Mouse (Mus musculus): ENCODE measurements at regions not wholly inside any gene's neighbourhood (a gene's known extent, or its start where the extent isn't known, plus 50 kb on each side); places are given as distances from the start of the nearest gene placed in this dataset.

- WGBS, result 60% methylated on average over 1 of the region's 1 CpGs
- Histone ChIP-seq H3K4me2 (no peak overlapping the region), H3K9me3 (replicated peaks) (no peaks in the 10 kb centered on the region), H3K4me1 (peaks cover 7% of the 10 kb centered on the region; the same call in 1 of the 2 replicates), H3K27me3 (no peaks in the 10 kb centered on the region), H3K36me3 (no peaks in the 10 kb centered on the region), H3K4me3 (replicated peaks) (no peak overlapping the region), H3K9ac (no peak overlapping the region), H3K27ac (no peak overlapping the region)
- no peak for ATAC-seq (replicated peaks; ENCODE audit: low FRiP score)
Observed at GRCm38 (mm10) chr12:52439241-52439640, 64.5 kb upstream of the Arhgap5 start.

DNA sequence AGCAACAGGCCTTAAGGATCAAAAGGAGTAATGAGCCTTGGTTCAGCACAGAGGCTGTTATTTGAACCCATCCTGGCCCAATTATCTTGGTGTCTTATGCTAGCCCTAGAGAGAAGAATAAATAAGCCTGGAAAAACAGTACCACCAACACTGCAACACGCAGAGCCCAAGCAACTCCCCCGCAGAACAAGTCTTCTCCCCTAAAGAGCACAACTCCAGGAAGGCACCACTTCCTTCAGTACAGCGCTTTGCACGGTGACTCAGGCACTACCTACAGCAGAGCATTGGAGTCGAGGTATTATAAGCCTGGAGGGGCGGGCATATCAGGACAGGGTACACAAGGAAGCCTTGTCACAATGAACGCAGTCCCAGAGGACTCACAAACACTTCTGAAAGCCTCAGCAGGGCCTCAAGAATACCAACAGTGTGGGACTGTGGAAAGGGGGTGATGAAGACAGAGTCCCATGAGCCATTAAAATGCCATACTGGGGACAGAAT, 62.9 kb upstream of the Arhgap5 start:
- Histone ChIP-seq H3K4me2 (no peak overlapping the region), H3K36me3 (no peaks in the 10 kb centered on the region), H3K4me1 (peaks cover 4% of the 10 kb centered on the region), H3K9ac (no peak overlapping the region), H3K4me3 (replicated peaks) (no peak overlapping the region), H3K9me3 (replicated peaks) (no peaks in the 10 kb centered on the region), H3K27ac (no peak overlapping the region), H3K27me3 (no peaks in the 10 kb centered on the region)
- 50% methylated on average over 7 of the region's 7 CpGs for WGBS
- 0 out of 2 replicates have a peak, but pooled peaks have one; percentile 36 for ATAC-seq (replicated peaks; ENCODE audit: low FRiP score)

GRCm38 (mm10) chr12:52442337-52442736, 61.4 kb upstream of the Arhgap5 start:
- no peak overlapping the region for H3K27ac ChIP-seq
- H3K9me3 ChIP-seq (replicated peaks), result no peaks in the 10 kb centered on the region
- H3K4me2 ChIP-seq, result no peak overlapping the region
- no peak for ATAC-seq (replicated peaks; ENCODE audit: low FRiP score)
- H3K9ac ChIP-seq, result no peak overlapping the region
- H3K4me1 ChIP-seq, result peaks cover 11% of the 10 kb centered on the region
- no peaks in the 10 kb centered on the region for H3K27me3 ChIP-seq
- no peaks in the 10 kb centered on the region for H3K36me3 ChIP-seq
- no peak overlapping the region for H3K4me3 ChIP-seq (replicated peaks)
- WGBS, result 84% methylated on average over 5 of the region's 5 CpGs

DNA sequence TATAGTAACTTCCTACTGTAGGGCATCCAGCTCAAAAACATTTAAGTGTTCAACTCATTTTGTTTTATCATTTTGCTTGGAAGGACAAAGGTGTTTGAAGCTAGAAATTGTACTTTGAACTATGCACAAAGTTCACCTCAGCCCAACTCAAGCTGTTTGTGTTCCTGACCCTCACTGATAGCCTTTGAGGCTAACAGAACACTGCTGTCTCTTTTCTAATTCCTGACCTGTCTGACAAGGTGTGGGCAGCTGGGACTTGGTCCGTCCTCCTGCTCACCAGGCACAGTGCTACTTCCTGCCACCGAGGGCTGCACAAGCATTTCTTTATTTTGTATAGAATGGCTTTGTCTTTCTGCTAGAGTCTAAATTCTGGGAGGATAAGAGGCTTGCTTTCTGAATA, 58.0 kb upstream of the Arhgap5 start:
- peaks cover 15% of the 10 kb centered on the region for H3K4me1 ChIP-seq
- H3K4me3 ChIP-seq (replicated peaks), result no peak overlapping the region
- WGBS, result 45% methylated on average over 2 of the region's 2 CpGs
- no peaks in the 10 kb centered on the region for H3K36me3 ChIP-seq
- no peak overlapping the region for H3K9ac ChIP-seq
- no peak overlapping the region for H3K4me2 ChIP-seq
- H3K9me3 ChIP-seq (replicated peaks), result no peaks in the 10 kb centered on the region
- no peaks in the 10 kb centered on the region for H3K27me3 ChIP-seq
- peak overlapping the region; percentile 77 for H3K27ac ChIP-seq
- no peak for ATAC-seq (replicated peaks; ENCODE audit: low FRiP score)

- Histone ChIP-seq H3K36me3 (no peaks in the 10 kb centered on the region), H3K9ac (no peak overlapping the region), H3K27ac (peak overlapping the region; percentile 77), H3K9me3 (replicated peaks) (no peaks in the 10 kb centered on the region), H3K27me3 (no peaks in the 10 kb centered on the region), H3K4me1 (peaks cover 15% of the 10 kb centered on the region), H3K4me2 (no peak overlapping the region), H3K4me3 (replicated peaks) (no peak overlapping the region)
- ATAC-seq (replicated peaks; ENCODE audit: low FRiP score), result peak; percentile 84
- WGBS, result 70% methylated on average over 7 of the region's 7 CpGs
Observed at GRCm38 (mm10) chr12:52446501-52446900, 57.3 kb upstream of the Arhgap5 start.

GRCm38 (mm10) chr12:52447482-52447881, 56.3 kb upstream of the Arhgap5 start:
- no peak overlapping the region for H3K9ac ChIP-seq
- WGBS, result 84% methylated on average over 5 of the region's 5 CpGs
- ATAC-seq (replicated peaks; ENCODE audit: low FRiP score), result no peak
- 0 out of 2 replicates have a peak overlapping the region, but pooled peaks have one; percentile 16 for H3K27ac ChIP-seq
- no peak overlapping the region for H3K4me3 ChIP-seq (replicated peaks)
- peaks cover 15% of the 10 kb centered on the region for H3K4me1 ChIP-seq
- no peaks in the 10 kb centered on the region for H3K36me3 ChIP-seq
- H3K4me2 ChIP-seq, result no peak overlapping the region
- no peaks in the 10 kb centered on the region for H3K9me3 ChIP-seq (replicated peaks)
- no peaks in the 10 kb centered on the region for H3K27me3 ChIP-seq

DNA sequence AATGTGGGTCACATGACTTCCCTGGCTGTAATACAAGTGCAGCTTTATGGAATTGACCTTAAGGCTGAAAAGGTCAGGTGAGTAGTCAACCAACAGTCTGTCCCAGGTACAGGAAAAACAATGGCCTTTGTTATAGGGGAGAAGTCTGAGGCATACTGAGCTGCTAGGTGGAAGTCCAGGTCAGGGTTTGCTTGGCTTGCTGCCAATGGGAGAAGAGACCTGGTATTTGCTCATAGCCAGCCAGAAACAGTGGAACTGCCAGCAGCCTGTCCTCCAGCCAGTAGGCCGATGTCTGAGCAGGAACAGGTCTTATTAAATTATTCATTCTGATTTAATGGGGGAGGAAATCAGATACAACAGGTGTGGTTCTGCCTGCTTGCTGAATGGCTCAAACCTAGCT, 55.6 kb upstream of the Arhgap5 start:
- peak; percentile 65; the same call in 1 of the 2 replicates for ATAC-seq (replicated peaks; ENCODE audit: low FRiP score)
- Histone ChIP-seq H3K4me1 (peaks cover 15% of the 10 kb centered on the region), H3K4me3 (replicated peaks) (no peak overlapping the region), H3K27me3 (no peaks in the 10 kb centered on the region), H3K4me2 (no peak overlapping the region), H3K9me3 (replicated peaks) (no peaks in the 10 kb centered on the region), H3K27ac (peak overlapping the region; percentile 16; the same call in 1 of the 2 replicates), H3K36me3 (no peaks in the 10 kb centered on the region), H3K9ac (no peak overlapping the region)
- WGBS, result 53% methylated on average over 1 of the region's 1 CpGs

GRCm38 (mm10) chr12:52453890-52454289, 49.9 kb upstream of the Arhgap5 start:
- peaks cover 3% of the 10 kb centered on the region; the same call in 1 of the 2 replicates for H3K4me1 ChIP-seq
- H3K4me3 ChIP-seq (replicated peaks), result no peak overlapping the region
- no peaks in the 10 kb centered on the region for H3K36me3 ChIP-seq
- ATAC-seq (replicated peaks; ENCODE audit: low FRiP score), result no peak
- no peaks in the 10 kb centered on the region; the same call in 1 of the 2 replicates for H3K9me3 ChIP-seq (replicated peaks)
- H3K27ac ChIP-seq, result no peak overlapping the region
- no peaks in the 10 kb centered on the region for H3K27me3 ChIP-seq
- H3K9ac ChIP-seq, result no peak overlapping the region
- no peak overlapping the region for H3K4me2 ChIP-seq
- WGBS, result 93% methylated on average over 5 of the region's 5 CpGs
